Mouse (Mus musculus) embryonic facial prominence, embryonic 14.5 days (tissue): ENCODE results near the gene Car5b. TPM values are rescaled to one million over a fixed set of nuclear protein-coding genes. Genes with fewer than 3 reads are reported as not detected.

Source experiments
- ATAC-seq: fragments of 200-750 bp; cut with Nextera tagmentation; 2 replicates; pipeline ENCODE4 v1.8.0; 2017; ENCODE audit warnings: low read depth, moderate number of reproducible peaks, moderate TSS enrichment
- DNase-seq: peaks from one replicate; pipeline ENCODE4 v3.0.0-alpha.2; 2015; ENCODE audit warnings: low spot score
- H3K27ac ChIP-seq: fragments of 300-500 bp; sonication (generic); replicated peaks from 2 replicates; pipeline ENCODE4 v1.5.1; 2014; ENCODE audit warnings: low read depth, mild to moderate bottlenecking, low read length, moderate library complexity
- H3K27me3 ChIP-seq: fragments of 300-500 bp; sonication (generic); replicated peaks from 2 replicates; pipeline ENCODE4 v1.6.1; 2014; ENCODE audit warnings: low read length; ENCODE audit not compliant: control insufficient read depth, insufficient read depth
- H3K36me3 ChIP-seq: fragments of 300-500 bp; sonication (generic); 2 replicates; pipeline ENCODE4 v1.6.1; 2014; ENCODE audit warnings: low read length, mixed read lengths; ENCODE audit not compliant: control insufficient read depth, insufficient read depth
- H3K4me1 ChIP-seq: fragments of 300-500 bp; sonication (generic); 2 replicates; pipeline ENCODE4 v1.6.1; 2014; ENCODE audit warnings: antibody characterized with exemption, low read length; ENCODE audit not compliant: control insufficient read depth, insufficient read depth
- H3K4me2 ChIP-seq: fragments of 300-500 bp; sonication (generic); 2 replicates; pipeline ENCODE4 v1.6.1; 2014; ENCODE audit warnings: low read depth, mild to moderate bottlenecking, low read length, moderate library complexity, mixed read lengths
- H3K4me3 ChIP-seq: fragments of 300-500 bp; sonication (generic); 2 replicates; pipeline ENCODE4 v1.5.1; 2014; ENCODE audit warnings: low read depth, mild to moderate bottlenecking, low read length
- H3K9ac ChIP-seq: fragments of 300-500 bp; sonication (generic); 2 replicates; pipeline ENCODE4 v1.6.1; 2014; ENCODE audit warnings: low read depth, mild to moderate bottlenecking, low read length, moderate library complexity, mixed read lengths
- H3K9me3 ChIP-seq: fragments of 300-500 bp; sonication (generic); 2 replicates; pipeline ENCODE4 v1.6.1; 2016; ENCODE audit warnings: low read length; ENCODE audit not compliant: control insufficient read depth
- WGBS: fragments of 180-500 bp; shearing (Covaris S2); extraction: QIAGEN DNeasy Blood & Tissue Kit; methylation state at CpG from one replicate; pipeline ENCODE4 v1.1.7; 2014; 5-methylcytosine and 5-hydroxymethylcytosine counted together
- polyA plus RNA-seq: library from polyadenylated mRNA; unstranded; fragments of >200 nt; fragmentation: Nextera tagmentation; extraction: Ambion mirVana; gene quantifications from 2 replicates; pipeline ENCODE4 v1.2.1, GENCODE M21; 2014

Car5b gene
- polyA plus RNA-seq: 0.47 and 0.50 TPM in 2 replicates

GRCm38 (mm10) chrX:164027607-164028289, at the start of gene Car5b:
Gene Car5b (minus strand): TSS chrX:164027997.
- H3K4me1 ChIP-seq: no peaks in the 10 kb centered on the region
- peak within 1 kb of the TSS; percentile 55 for H3K4me2 ChIP-seq
- H3K27ac ChIP-seq: no peak within 1 kb of the TSS
- H3K36me3 ChIP-seq: no peaks in the 10 kb centered on the region
- H3K9me3 ChIP-seq: no peaks in the 10 kb centered on the region
- 17% methylated on average over 19 of the region's 22 CpGs for WGBS
- ATAC-seq (peak; percentile 97), DNase-seq (peak; percentile 94)
- 0 out of 2 replicates have a peak within 1 kb of the TSS, but pooled peaks have one; percentile 19 for H3K9ac ChIP-seq
- peaks cover 3% of the 10 kb centered on the region; the same call in 1 of the 2 replicates for H3K27me3 ChIP-seq
- H3K4me3 ChIP-seq: peak within 1 kb of the TSS; percentile 38

GRCm38 (mm10) chrX:164076040-164076775, 48.4 kb upstream of the Car5b start, which contains the start of gene Siah1b:
Gene Siah1b (minus strand): TSS chrX:164076493.
- peak; percentile 99 for ATAC-seq
- peak within 1 kb of the TSS; percentile 79 for H3K9ac ChIP-seq
- peak within 1 kb of the TSS; percentile 54 for H3K4me3 ChIP-seq
- 26% methylated on average over 38 of the region's 54 CpGs for WGBS
- peak within 1 kb of the TSS; percentile 85 for H3K27ac ChIP-seq
- 0 out of 2 replicates have a peak, but pooled peaks cover 3% of the 10 kb centered on the region for H3K27me3 ChIP-seq
- no peaks in the 10 kb centered on the region for H3K4me1 ChIP-seq
- peak within 1 kb of the TSS; percentile 75 for H3K4me2 ChIP-seq
- no peaks in the 10 kb centered on the region for H3K9me3 ChIP-seq
- peak; percentile 97 for DNase-seq
- 0 out of 2 replicates have a peak, but pooled peaks cover 8% of the 10 kb centered on the region for H3K36me3 ChIP-seq

GRCm38 (mm10) chrX:164068968-164069367, 41.2 kb upstream of the Car5b start:
- H3K4me2 ChIP-seq: no peak overlapping the region
- H3K4me3 ChIP-seq: no peak overlapping the region
- H3K4me1 ChIP-seq: no peaks in the 10 kb centered on the region
- DNase-seq (no peak), ATAC-seq (no peak)
- no peak overlapping the region for H3K27ac ChIP-seq
- no peaks in the 10 kb centered on the region for H3K27me3 ChIP-seq
- WGBS: 74% methylated on average over 4 of the region's 4 CpGs
- no peaks in the 10 kb centered on the region for H3K9me3 ChIP-seq
- no peak overlapping the region for H3K9ac ChIP-seq
- 0 out of 2 replicates have a peak, but pooled peaks cover 3% of the 10 kb centered on the region for H3K36me3 ChIP-seq

GRCm38 (mm10) chrX:164066185-164066584, 38.4 kb upstream of the Car5b start:
- WGBS: 15% methylated on average over 2 of the region's 2 CpGs
- Histone ChIP-seq H3K4me1 (no peaks in the 10 kb centered on the region), H3K27ac (no peak overlapping the region), H3K27me3 (no peaks in the 10 kb centered on the region), H3K9me3 (no peaks in the 10 kb centered on the region), H3K36me3 (no peaks in the 10 kb centered on the region), H3K9ac (no peak overlapping the region), H3K4me2 (no peak overlapping the region), H3K4me3 (no peak overlapping the region)
- DNase-seq (peak; percentile 87), ATAC-seq (0 out of 2 replicates have a peak, but pooled peaks have one; percentile 50)

GRCm38 (mm10) chrX:164059070-164059469, 31.3 kb upstream of the Car5b start:
- Histone ChIP-seq H3K27ac (no peak overlapping the region), H3K9me3 (no peaks in the 10 kb centered on the region), H3K36me3 (no peaks in the 10 kb centered on the region), H3K4me2 (no peak overlapping the region), H3K4me1 (no peaks in the 10 kb centered on the region), H3K27me3 (peaks cover 7% of the 10 kb centered on the region; the same call in 1 of the 2 replicates), H3K9ac (no peak overlapping the region), H3K4me3 (no peak overlapping the region)
- 59% methylated on average over 4 of the region's 4 CpGs for WGBS
- ATAC-seq (no peak), DNase-seq (no peak)

GRCm38 (mm10) chrX:164058523-164058922, 30.7 kb upstream of the Car5b start:
- peaks cover 7% of the 10 kb centered on the region; the same call in 1 of the 2 replicates for H3K27me3 ChIP-seq
- ATAC-seq (no peak), DNase-seq (no peak)
- no peak overlapping the region for H3K9ac ChIP-seq
- no peaks in the 10 kb centered on the region for H3K9me3 ChIP-seq
- no peak overlapping the region for H3K4me2 ChIP-seq
- H3K36me3 ChIP-seq: no peaks in the 10 kb centered on the region
- H3K4me3 ChIP-seq: no peak overlapping the region
- WGBS: 77% methylated on average over 3 of the region's 3 CpGs
- no peak overlapping the region for H3K27ac ChIP-seq
- no peaks in the 10 kb centered on the region for H3K4me1 ChIP-seq

- no peak overlapping the region for H3K4me3 ChIP-seq
- ATAC-seq: no peak
- H3K9me3 ChIP-seq: no peaks in the 10 kb centered on the region
- peaks cover 7% of the 10 kb centered on the region; the same call in 1 of the 2 replicates for H3K27me3 ChIP-seq
- H3K27ac ChIP-seq: no peak overlapping the region
- DNase-seq: no peak
- no peak overlapping the region for H3K9ac ChIP-seq
- WGBS: 81% methylated on average over 4 of the region's 4 CpGs
- no peaks in the 10 kb centered on the region for H3K4me1 ChIP-seq
- no peaks in the 10 kb centered on the region for H3K36me3 ChIP-seq
- no peak overlapping the region for H3K4me2 ChIP-seq
Measured at GRCm38 (mm10) chrX:164055726-164056125, 27.9 kb upstream of the Car5b start.

- H3K9ac ChIP-seq: no peak overlapping the region
- H3K9me3 ChIP-seq: no peaks in the 10 kb centered on the region
- H3K4me1 ChIP-seq: no peaks in the 10 kb centered on the region
- no peak overlapping the region for H3K27ac ChIP-seq
- H3K4me2 ChIP-seq: no peak overlapping the region
- no peak for ATAC-seq
- H3K36me3 ChIP-seq: no peaks in the 10 kb centered on the region
- no peak overlapping the region for H3K4me3 ChIP-seq
- no peak for DNase-seq
- 72% methylated on average over 2 of the region's 2 CpGs for WGBS
- H3K27me3 ChIP-seq: peaks cover 3% of the 10 kb centered on the region; the same call in 1 of the 2 replicates
Measured at GRCm38 (mm10) chrX:164046736-164047135, 18.9 kb upstream of the Car5b start.
